In genomic region chr9:119465595-119465994, GRCm38 (mm10) we compare ENCODE assay signal across 9 mouse cellular contexts. TPM values are rescaled to one million over a fixed set of nuclear protein-coding genes. Genes with fewer than 3 reads are reported as not detected.
DNase-seq lines count a peak whose midpoint lies in the region; ATAC-seq and TF ChIP-seq lines count a peak whose summit lies in the region.
"Had no signal": no experiment of that assay in that cellular context is flagged by ENCODE, and none has a peak within 500 bp of the region (broad histone marks: within the 10 kb centered on the region; RNA-seq: fewer than 3 reads in every experiment).

No protein-coding gene starts in this region.

- no peak overlapping the region for H3K4me2 ChIP-seq in hindbrain, embryonic 16.5 days (ENCODE audit: low read length)
- no peak overlapping the region for H3K4me2 ChIP-seq in midbrain, embryonic 13.5 days (replicated peaks)

- H3K9ac ChIP-seq in hindbrain, embryonic 16.5 days (ENCODE audit: low read depth, low read length): no peak overlapping the region
- H3K9ac ChIP-seq in midbrain, embryonic 13.5 days (replicated peaks): no peak overlapping the region

- H3K4me3 ChIP-seq in left cerebral cortex, adult 2 months: no peak overlapping the region
- no peak overlapping the region for H3K4me3 ChIP-seq in hindbrain, embryonic 16.5 days (ENCODE audit: low read length)
- no peak overlapping the region for H3K4me3 ChIP-seq in midbrain, embryonic 13.5 days (replicated peaks)
- H3K4me3 ChIP-seq: erythroblast, embryonic 14.5 days had no signal

- 54% methylated on average over 7 of the region's 7 CpGs for WGBS in hindbrain, embryonic 16.5 days
- 54% methylated on average over 7 of the region's 7 CpGs for WGBS in midbrain, embryonic 13.5 days

- ATAC-seq in hindbrain, embryonic 16.5 days: peak; percentile 83
- peak; percentile 24; the same call in 1 of the 2 replicates for ATAC-seq in midbrain, embryonic 13.5 days
- ATAC-seq in megakaryocyte, adult 5-6 weeks (ENCODE audit: poor library complexity, severe bottlenecking): no peak

- TF ChIP-seq CTCF in left cerebral cortex, adult 2 months (IDR thresholded peaks at IDR 0.05): peak; percentile 44

- H3K27me3 ChIP-seq in hindbrain, embryonic 16.5 days (replicated peaks; ENCODE audit: control insufficient read depth, insufficient read depth, low read length): no peaks in the 10 kb centered on the region
- no peaks in the 10 kb centered on the region for H3K27me3 ChIP-seq in midbrain, embryonic 13.5 days

- no peak for DNase-seq in left cerebral cortex, adult 2 months (ENCODE audit: extremely low spot score in 1 of 2, low spot score in 2 of 2)
- DNase-seq in left cerebral cortex, adult 8-10 months (ENCODE audit: low spot score in 2 of 2): no peak
- peak; percentile 38 for DNase-seq in NIH3T3 (ENCODE audit: low read depth)
- DNase-seq in embryo, embryonic 9.5 days (ENCODE audit: extremely low spot score): peak; percentile 44

- intact Hi-C loops in left cerebral cortex, adult 2 months (cut with DNase I): loop anchor here (10.0 kb wide), 1 partner anchor 429 kb away; the partner anchor contains the start of gene Wdr48

- H3K9me3 ChIP-seq in hindbrain, embryonic 16.5 days (ENCODE audit: control insufficient read depth, low read length): no peaks in the 10 kb centered on the region
- no peaks in the 10 kb centered on the region for H3K9me3 ChIP-seq in midbrain, embryonic 13.5 days

- H3K4me1 ChIP-seq in hindbrain, embryonic 16.5 days (ENCODE audit: control insufficient read depth, insufficient read depth, low read depth, low read length): no peaks in the 10 kb centered on the region
- no peaks in the 10 kb centered on the region for H3K4me1 ChIP-seq in midbrain, embryonic 13.5 days (replicated peaks)

- no peak overlapping the region for H3K27ac ChIP-seq in left cerebral cortex, adult 2 months
- no peak overlapping the region for H3K27ac ChIP-seq in hindbrain, embryonic 16.5 days (ENCODE audit: low read depth, low read length)
- no peak overlapping the region for H3K27ac ChIP-seq in midbrain, embryonic 13.5 days
- H3K27ac ChIP-seq: macrophage had no signal

- H3K36me3 ChIP-seq in hindbrain, embryonic 16.5 days (ENCODE audit: control insufficient read depth, insufficient read depth, low read length): peaks cover 14% of the 10 kb centered on the region; the same call in 1 of the 2 replicates
- H3K36me3 ChIP-seq in midbrain, embryonic 13.5 days: peaks cover 76% of the 10 kb centered on the region

RNA-seq across cellular contexts. Expression of gene Exog, which starts 20.9 kb away (rescaled TPM):
- total RNA-seq in left cerebral cortex, adult 2 months (2021): 10 to 100 TPM; 22.3 to 22.9 TPM
- 10 to 100 TPM; 17.9 to 21.2 (median 19.4) TPM for total RNA-seq in left cerebral cortex, adult 8-10 months (2022)
- 48.7 and 49.4 TPM in 2 replicates for polyA plus RNA-seq in hindbrain, embryonic 16.5 days (2015; fragmentation: Nextera tagmentation; extraction: Ambion mirVana)
- polyA plus RNA-seq in midbrain, embryonic 13.5 days (2015; fragmentation: Nextera tagmentation; extraction: Ambion mirVana): 48.2 and 50.7 TPM in 2 replicates
- total RNA-seq in megakaryocyte, adult 5-6 weeks (2015): 3.5 and 5.9 TPM in 2 replicates
- total RNA-seq in megakaryocyte, adult 5-6 weeks (2017): 2.1 and 3.0 TPM in 2 replicates

Comparison
In these comparisons a context has a peak if more than half of its experiments do, and no peak if none do; other contexts are left out.
1. DNase-seq: peak in NIH3T3 (single experiment) and embryo, embryonic 9.5 days (single experiment); none in left cerebral cortex, adult 2 months (0 of 2) and left cerebral cortex, adult 8-10 months (0 of 2).